Mouse (Mus musculus) intestine, postnatal 0 days (tissue): ENCODE measurements around the gene Klhdc7a. TPM values are rescaled to one million over a fixed set of nuclear protein-coding genes. Genes with fewer than 3 reads are reported as not detected.

Experiments used
- ATAC-seq: fragments of 200-750 bp; cut with Nextera tagmentation; 2 replicates; pipeline ENCODE4 v1.8.0; 2017; ENCODE audit warnings: mild to moderate bottlenecking, moderate TSS enrichment, moderate library complexity
- H3K27ac ChIP-seq: fragments of 300-500 bp; sonication (generic); 2 replicates; pipeline ENCODE4 v1.5.1; 2014; ENCODE audit warnings: mild to moderate bottlenecking, low read depth, low read length, moderate library complexity
- H3K27me3 ChIP-seq: fragments of 300-500 bp; sonication (generic); replicated peaks from 2 replicates; pipeline ENCODE4 v1.6.1; 2014; ENCODE audit warnings: low read length, mixed read lengths; ENCODE audit not compliant: control insufficient read depth, insufficient read depth
- H3K36me3 ChIP-seq: fragments of 300-500 bp; sonication (generic); 2 replicates; pipeline ENCODE4 v1.6.1; 2014; ENCODE audit warnings: mild to moderate bottlenecking, moderate library complexity; ENCODE audit not compliant: control insufficient read depth, insufficient read depth
- H3K4me1 ChIP-seq: fragments of 300-500 bp; sonication (generic); replicated peaks from 2 replicates; pipeline ENCODE4 v1.6.1; 2014; ENCODE audit warnings: antibody characterized with exemption, low read length, mixed read lengths; ENCODE audit not compliant: control insufficient read depth, insufficient read depth
- H3K4me2 ChIP-seq: fragments of 300-500 bp; sonication (generic); replicated peaks from 2 replicates; pipeline ENCODE4 v1.6.1; 2014; ENCODE audit warnings: low read depth, mild to moderate bottlenecking, moderate library complexity
- H3K4me3 ChIP-seq: fragments of 300-500 bp; sonication (generic); 2 replicates; pipeline ENCODE4 v1.5.1; 2014; ENCODE audit warnings: low read depth, low read length
- H3K9ac ChIP-seq: fragments of 300-500 bp; sonication (generic); 2 replicates; pipeline ENCODE4 v1.6.1; 2014; ENCODE audit warnings: mild to moderate bottlenecking, low read depth, low read length
- H3K9me3 ChIP-seq: fragments of 300-500 bp; sonication (generic); 2 replicates; pipeline ENCODE4 v1.6.1; 2016; ENCODE audit warnings: mixed run types; ENCODE audit not compliant: control insufficient read depth
- CTCF ChIP-seq: sonication (generic); IDR thresholded peaks from 2 replicates; pipeline ENCODE4 v1.5.1; 2016; ENCODE audit warnings: low read depth, mild to moderate bottlenecking, control low read depth, antibody characterized with exemption, moderate library complexity
- WGBS: fragments of 180-500 bp; shearing (Covaris S2); extraction: QIAGEN DNeasy Blood & Tissue Kit; methylation state at CpG from one replicate; pipeline ENCODE4 v1.1.7; 2014; 5-methylcytosine and 5-hydroxymethylcytosine counted together
- polyA plus RNA-seq: library from polyadenylated mRNA; unstranded; fragments of >200 nt; fragmentation: Nextera tagmentation; extraction: Ambion mirVana; gene quantifications from 2 replicates; pipeline ENCODE4 v1.2.1, GENCODE M21; 2015

Klhdc7a gene
- polyA plus RNA-seq = 0.08 and 0.12 TPM in 2 replicates

GRCm38 (mm10) chr4:139967922-139968321 lies at the start of gene Klhdc7a:
Klhdc7a (minus strand) TSS chr4:139968026.
- H3K4me2 ChIP-seq = 0 out of 2 replicates have a peak within 1 kb of the TSS, but pooled peaks have one; percentile 17
- 39% methylated on average over 4 of the region's 4 CpGs for WGBS
- H3K9me3 ChIP-seq = no peaks in the 10 kb centered on the region
- no peak within 1 kb of the TSS for H3K9ac ChIP-seq
- no peak for TF ChIP-seq CTCF
- ATAC-seq = peak; percentile 32; the same call in 1 of the 2 replicates
- no peak within 1 kb of the TSS for H3K27ac ChIP-seq
- H3K4me1 ChIP-seq = no peaks in the 10 kb centered on the region
- no peak within 1 kb of the TSS for H3K4me3 ChIP-seq
- H3K27me3 ChIP-seq = no peaks in the 10 kb centered on the region
- H3K36me3 ChIP-seq = no peaks in the 10 kb centered on the region

DNA sequence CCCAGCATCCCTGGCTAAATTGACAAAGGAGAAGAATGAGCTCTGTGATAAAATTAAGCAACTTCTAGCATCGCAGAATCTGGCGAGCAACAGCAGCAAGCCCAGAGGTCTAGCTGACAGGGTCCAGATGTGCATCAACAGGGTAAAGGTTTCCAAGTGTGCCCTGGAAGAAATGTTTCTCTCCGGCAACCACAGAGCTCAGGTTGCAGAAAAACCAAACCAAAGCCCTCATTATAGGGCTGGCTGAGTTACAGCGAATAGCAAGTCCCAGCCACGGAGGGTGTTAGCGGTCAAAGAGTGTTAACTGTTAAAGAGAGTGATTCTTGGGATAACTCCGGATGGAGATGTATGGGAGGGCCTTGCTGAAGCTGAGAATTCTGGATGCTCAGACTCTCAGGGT lies 48.1 kb upstream of the Klhdc7a start:
- no peak for ATAC-seq
- H3K9ac ChIP-seq = no peak overlapping the region

GRCm38 (mm10) chr4:140010728-140011470 lies 43.1 kb upstream of the Klhdc7a start:
- Histone ChIP-seq H3K27me3 (no peaks in the 10 kb centered on the region), H3K36me3 (no peaks in the 10 kb centered on the region), H3K9me3 (no peaks in the 10 kb centered on the region), H3K4me1 (no peaks in the 10 kb centered on the region), H3K4me3 (no peak overlapping the region), H3K4me2 (no peak overlapping the region), H3K9ac (no peak overlapping the region), H3K27ac (no peak overlapping the region)
- ATAC-seq = no peak
- no peak for TF ChIP-seq CTCF
- WGBS = 76% methylated on average over 11 of the region's 11 CpGs

More for the DNA sequence above, 48.1 kb upstream of the Klhdc7a start:
- H3K36me3 ChIP-seq = no peaks in the 10 kb centered on the region
- no peak overlapping the region for H3K4me2 ChIP-seq
- H3K4me1 ChIP-seq = no peaks in the 10 kb centered on the region
- no peaks in the 10 kb centered on the region for H3K27me3 ChIP-seq
- H3K27ac ChIP-seq = no peak overlapping the region
- no peaks in the 10 kb centered on the region for H3K9me3 ChIP-seq
- 53% methylated on average over 7 of the region's 7 CpGs for WGBS
- H3K4me3 ChIP-seq = no peak overlapping the region
- no peak for TF ChIP-seq CTCF

- Histone ChIP-seq H3K27me3 (peaks cover 17% of the 10 kb centered on the region), H3K9me3 (no peaks in the 10 kb centered on the region), H3K4me3 (no peak overlapping the region), H3K9ac (no peak overlapping the region), H3K4me2 (peak overlapping the region; percentile 47), H3K27ac (no peak overlapping the region), H3K4me1 (no peaks in the 10 kb centered on the region), H3K36me3 (no peaks in the 10 kb centered on the region)
- 4% methylated on average over 5 of the region's 5 CpGs for WGBS
- no peak for TF ChIP-seq CTCF
- no peak for ATAC-seq
Observed at GRCm38 (mm10) chr4:140004932-140005331, 37.1 kb upstream of the Klhdc7a start.

DNA sequence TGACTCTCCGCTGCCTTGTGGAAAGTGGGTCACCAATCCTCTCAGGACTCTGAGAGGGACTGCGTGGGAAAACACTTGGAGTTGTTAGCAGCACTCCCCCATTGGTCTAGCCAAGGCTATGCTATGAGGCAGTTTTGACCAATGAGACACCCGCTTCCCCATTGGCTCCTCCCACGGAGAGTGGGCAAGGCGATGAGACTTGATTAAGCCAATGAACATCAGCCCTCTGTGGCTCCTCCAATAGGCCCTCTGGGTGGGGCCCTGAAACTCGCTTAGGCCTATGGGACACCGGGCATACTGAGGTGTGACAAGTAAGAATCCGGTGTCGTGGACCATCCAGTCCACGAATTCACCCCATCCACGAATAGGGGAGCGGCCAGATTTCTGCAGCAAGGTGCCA lies 36.3 kb upstream of the Klhdc7a start:
- H3K36me3 ChIP-seq = no peaks in the 10 kb centered on the region
- peaks cover 17% of the 10 kb centered on the region for H3K27me3 ChIP-seq
- no peak for TF ChIP-seq CTCF
- no peak overlapping the region for H3K9ac ChIP-seq
- no peaks in the 10 kb centered on the region for H3K4me1 ChIP-seq
- peak overlapping the region; percentile 47 for H3K4me2 ChIP-seq
- 16% methylated on average over 12 of the region's 12 CpGs for WGBS
- no peak overlapping the region for H3K27ac ChIP-seq
- peak; percentile 69 for ATAC-seq
- H3K9me3 ChIP-seq = no peaks in the 10 kb centered on the region
- H3K4me3 ChIP-seq = no peak overlapping the region

- no peak for TF ChIP-seq CTCF
- Histone ChIP-seq H3K4me3 (no peak overlapping the region), H3K4me2 (no peak overlapping the region), H3K9ac (no peak overlapping the region), H3K4me1 (no peaks in the 10 kb centered on the region), H3K27ac (no peak overlapping the region), H3K9me3 (no peaks in the 10 kb centered on the region), H3K27me3 (peaks cover 17% of the 10 kb centered on the region), H3K36me3 (no peaks in the 10 kb centered on the region)
- no peak for ATAC-seq
- WGBS = 35% methylated on average over 12 of the region's 12 CpGs
Observed at GRCm38 (mm10) chr4:140002069-140002468, 34.2 kb upstream of the Klhdc7a start.
